Mouse (Mus musculus) brain, embryonic 14.5 days (tissue): ENCODE data around the gene Olfr1418.

Source experiments
- CTCF ChIP-seq: fragments of 200-500 bp; IDR thresholded peaks from 2 replicates; pipeline ENCODE4 v1.5.1; 2012; ENCODE audit warnings: inconsistent platforms, mild to moderate bottlenecking, moderate library complexity, borderline replicate concordance; ENCODE audit not compliant: insufficient read depth, insufficient read length; ENCODE audit errors: extremely low read depth
- POLR2A ChIP-seq: fragments of 200-500 bp; IDR thresholded peaks from 2 replicates; pipeline ENCODE4 v1.6.1; 2012; ENCODE audit warnings: mild to moderate bottlenecking, inconsistent platforms, borderline replicate concordance; ENCODE audit not compliant: poor library complexity, insufficient read depth, insufficient read length, severe bottlenecking; ENCODE audit errors: extremely low read depth

DNA sequence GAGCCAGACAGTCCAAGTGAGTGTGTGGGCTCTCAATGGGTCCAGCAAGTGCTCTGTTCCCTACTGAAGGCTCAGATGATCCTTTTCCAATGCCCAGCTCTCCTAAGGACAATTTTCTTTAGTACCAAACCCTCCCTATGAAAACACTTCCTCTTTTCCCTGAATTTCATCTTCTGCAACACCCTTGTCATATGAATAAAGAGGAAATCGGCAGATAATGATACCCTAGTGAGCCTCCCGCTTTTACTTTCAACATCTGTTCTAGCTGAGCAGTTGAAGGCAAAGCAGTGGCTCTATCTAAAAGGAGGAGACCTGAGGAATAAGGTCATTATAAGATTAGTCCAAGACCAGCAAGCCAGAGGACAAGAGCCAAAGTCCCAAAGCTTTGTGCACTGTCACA is 52.4 kb downstream of the Olfr1418 start:
- no peak for TF ChIP-seq POLR2A
- no peak for TF ChIP-seq CTCF
